Mouse (Mus musculus) kidney, adult 2 months (tissue): ENCODE data around the gene Etd.
"Not testable (repeated sequence)": the region's sequence is repeated elsewhere in the genome, so short reads cannot be mapped to it uniquely, and the experiment has no call there.

Experiments used
- CTCF ChIP-seq: fragments of 200-500 bp; conservative IDR thresholded peaks from 2 replicates; pipeline ENCODE4 v1.5.1; 2011; ENCODE audit warnings: low read depth, mild to moderate bottlenecking, control low read depth, low read length, moderate library complexity, mixed read lengths; ENCODE audit not compliant: insufficient read depth, insufficient read length
- POLR2A ChIP-seq: fragments of 200-500 bp; IDR thresholded peaks from one replicate; pipeline ENCODE4 v1.6.1; 2011; ENCODE audit warnings: low read depth, low read length, control low read depth

GRCm38 (mm10) chrX:53464194-53464593 is 29.5 kb downstream of the Etd start:
- TF ChIP-seq CTCF, POLR2A: not testable (repeated sequence)
